Mouse (Mus musculus): ENCODE data around the gene Hist1h2ai. TPM values are rescaled to one million over a fixed set of nuclear protein-coding genes. Genes with fewer than 3 reads are reported as not detected.

Gene Hist1h2ai
- not detected for polyA plus RNA-seq (2015; fragmentation: Illumina TruSeq; extraction: RNeasy Lipid Tissue Mini Kit (QIAGEN cat#74804); ENCODE audit: insufficient read depth, low replicate concordance)

DNA sequence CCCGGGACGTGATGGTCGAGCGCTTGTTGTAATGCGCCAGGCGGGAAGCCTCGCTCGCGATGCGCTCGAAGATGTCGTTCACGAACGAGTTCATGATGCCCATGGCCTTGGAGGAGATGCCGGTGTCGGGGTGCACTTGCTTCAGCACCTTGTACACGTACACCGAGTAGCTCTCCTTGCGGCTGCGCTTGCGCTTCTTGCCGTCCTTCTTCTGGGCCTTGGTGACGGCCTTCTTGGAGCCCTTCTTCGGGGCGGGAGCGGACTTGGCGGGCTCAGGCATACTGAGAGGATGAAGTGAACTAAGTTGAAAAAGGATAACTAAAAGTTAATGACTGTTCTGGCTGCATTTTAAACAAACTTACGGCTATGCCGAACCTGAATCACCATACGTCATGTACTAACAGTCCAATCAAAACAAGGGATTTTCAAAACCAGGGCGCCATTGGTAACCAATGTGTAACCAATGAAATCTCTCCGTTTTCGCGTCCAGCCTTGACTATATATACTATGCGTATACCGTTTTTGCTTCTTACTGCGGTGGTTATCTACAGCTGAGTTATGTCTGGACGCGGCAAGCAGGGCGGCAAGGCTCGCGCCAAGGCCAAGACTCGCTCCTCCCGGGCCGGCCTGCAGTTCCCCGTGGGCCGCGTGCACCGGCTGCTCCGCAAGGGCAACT lies at the start of gene Hist1h2ai, which contains the start of gene Hist1h2bl:
TSS of gene Hist1h2ai (plus strand) at position 559 of the 676 bp plus-strand sequence.
TSS of gene Hist1h2bl (minus strand) at position 280 of the 676 bp plus-strand sequence.

GRCm38 (mm10) chr13:21677305-21677704 lies 38.9 kb upstream of the Hist1h2ai start, which contains the start of gene Olfr1360:
Gene Olfr1360, minus strand, starts transcription at chr13:21677405.

DNA sequence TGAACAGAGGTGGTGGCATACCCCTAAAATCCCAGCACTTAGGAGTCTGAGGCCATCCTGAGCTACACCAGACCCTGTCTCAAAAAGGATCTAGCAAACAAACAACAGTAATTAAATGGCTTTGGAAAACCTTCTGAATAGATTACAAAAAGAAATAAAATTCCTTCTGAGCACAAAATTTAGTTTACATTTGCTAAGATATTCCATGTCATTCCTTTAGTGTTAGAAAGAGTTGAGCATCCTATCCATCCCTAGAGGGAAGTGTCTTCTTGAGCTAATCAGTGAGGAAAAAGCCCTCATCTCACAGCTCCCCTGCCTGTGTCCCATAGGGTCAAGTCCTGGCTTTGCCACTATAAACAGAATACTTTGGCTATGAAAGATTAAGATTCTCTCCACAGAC lies 18.4 kb upstream of the Hist1h2ai start, which contains the start of gene Olfr1359:
TSS of gene Olfr1359 (plus strand) at position 301 of the 400 bp plus-strand sequence.

GRCm38 (mm10) chr13:21717397-21718357 lies 1.5 kb downstream of the Hist1h2ai start, which contains the start of gene Hist1h3h:
Gene Hist1h3h, plus strand, starts transcription at chr13:21717659.

DNA sequence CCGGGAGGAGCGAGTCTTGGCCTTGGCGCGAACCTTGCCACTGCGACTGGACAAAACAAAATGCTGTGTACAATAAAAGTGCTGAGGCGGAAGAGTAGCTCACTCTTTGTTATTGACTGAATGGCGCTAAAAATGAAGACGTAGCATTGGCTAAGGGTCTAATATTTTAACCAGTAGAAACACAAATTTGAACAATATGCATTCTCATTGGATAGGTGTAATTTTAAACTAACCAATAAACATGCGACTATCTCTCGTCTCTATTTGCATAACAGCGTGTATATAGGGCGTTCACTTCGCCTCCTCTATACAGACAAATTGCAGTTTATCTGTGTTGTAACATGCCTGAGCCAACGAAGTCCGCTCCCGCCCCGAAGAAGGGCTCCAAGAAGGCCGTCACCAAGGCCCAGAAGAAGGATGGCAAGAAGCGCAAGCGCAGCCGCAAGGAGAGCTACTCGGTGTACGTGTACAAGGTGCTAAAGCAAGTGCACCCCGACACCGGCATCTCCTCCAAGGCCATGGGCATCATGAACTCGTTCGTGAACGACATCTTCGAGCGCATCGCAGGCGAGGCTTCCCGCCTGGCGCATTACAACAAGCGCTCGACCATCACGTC lies 5.6 kb downstream of the Hist1h2ai start, which contains the start of gene Hist1h2bm:
TSS of gene Hist1h2bm (plus strand) at position 288 of the 616 bp plus-strand sequence.

GRCm38 (mm10) chr13:21734906-21735767 lies 18.9 kb downstream of the Hist1h2ai start, which contains the start of gene Hist1h4j:
Gene Hist1h4j, plus strand, starts transcription at chr13:21735064.

DNA sequence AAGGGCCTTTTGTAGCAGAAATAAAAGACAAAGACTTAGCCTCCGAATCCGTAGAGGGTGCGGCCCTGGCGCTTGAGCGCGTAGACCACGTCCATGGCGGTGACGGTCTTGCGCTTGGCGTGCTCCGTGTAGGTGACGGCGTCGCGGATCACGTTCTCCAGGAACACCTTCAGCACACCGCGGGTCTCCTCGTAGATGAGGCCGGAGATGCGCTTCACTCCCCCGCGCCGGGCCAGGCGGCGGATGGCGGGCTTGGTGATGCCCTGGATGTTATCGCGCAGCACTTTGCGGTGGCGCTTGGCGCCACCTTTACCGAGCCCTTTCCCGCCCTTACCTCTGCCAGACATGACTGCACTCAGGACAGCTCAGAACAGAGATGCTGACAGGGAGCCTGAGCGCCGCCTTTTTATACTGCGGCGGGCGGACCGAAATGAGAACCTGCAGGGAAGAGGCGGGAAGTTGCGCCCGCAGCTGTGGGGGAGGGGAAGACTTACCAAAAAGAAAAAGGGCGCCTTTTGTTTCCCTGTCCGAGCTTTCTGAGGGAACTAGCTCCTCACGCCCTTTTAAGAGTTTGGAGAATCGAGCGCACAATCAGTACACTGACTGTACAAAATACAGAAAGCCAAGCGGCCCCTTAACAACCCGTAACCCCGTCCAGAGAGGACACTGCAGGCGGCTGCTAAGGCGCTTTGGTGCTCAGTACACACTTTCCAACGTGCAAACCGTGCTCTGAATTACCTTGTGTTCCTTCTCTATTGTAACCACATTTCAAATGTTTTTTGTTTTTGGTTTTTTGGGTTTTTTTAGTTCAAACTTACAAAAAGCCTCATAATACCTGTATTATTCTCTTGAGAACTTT lies 34.2 kb downstream of the Hist1h2ai start, which contains the start of gene Hist1h4k:
TSS of gene Hist1h4k (minus strand) at position 347 of the 859 bp plus-strand sequence.

GRCm38 (mm10) chr13:21753524-21754285 lies 37.5 kb downstream of the Hist1h2ai start, which contains the start of the genes Hist1h2ak and Hist1h2bn:
Gene Hist1h2ak, minus strand, starts transcription at chr13:21753827.
Gene Hist1h2bn, plus strand, starts transcription at chr13:21754123.

Other genes with a start within 250 kb of the Hist1h2ai start
- gene Nkapl, start 247.9 kb upstream of the Hist1h2ai start, polyA plus RNA-seq (2015; fragmentation: Illumina TruSeq; extraction: RNeasy Lipid Tissue Mini Kit (QIAGEN cat#74804); ENCODE audit: insufficient read depth, low replicate concordance): 0.32 TPM
- gene Zkscan4, start 237.5 kb upstream of the Hist1h2ai start, polyA plus RNA-seq (2015; fragmentation: Illumina TruSeq; extraction: RNeasy Lipid Tissue Mini Kit (QIAGEN cat#74804); ENCODE audit: insufficient read depth, low replicate concordance): 1.2 TPM
- gene Gm10065, start 237.0 kb upstream of the Hist1h2ai start, polyA plus RNA-seq (2015; fragmentation: Illumina TruSeq; extraction: RNeasy Lipid Tissue Mini Kit (QIAGEN cat#74804); ENCODE audit: insufficient read depth, low replicate concordance): not detected
- 1.3 TPM for gene AK157302, start 221.2 kb upstream of the Hist1h2ai start, polyA plus RNA-seq (2015; fragmentation: Illumina TruSeq; extraction: RNeasy Lipid Tissue Mini Kit (QIAGEN cat#74804); ENCODE audit: insufficient read depth, low replicate concordance)
- 1.8 TPM for gene Gm11273, start 215.0 kb upstream of the Hist1h2ai start, polyA plus RNA-seq (2015; fragmentation: Illumina TruSeq; extraction: RNeasy Lipid Tissue Mini Kit (QIAGEN cat#74804); ENCODE audit: insufficient read depth, low replicate concordance)
- 19.1 TPM for gene Zkscan8, start 185.3 kb upstream of the Hist1h2ai start, polyA plus RNA-seq (2015; fragmentation: Illumina TruSeq; extraction: RNeasy Lipid Tissue Mini Kit (QIAGEN cat#74804); ENCODE audit: insufficient read depth, low replicate concordance)
- not detected for gene Olfr1366, start 173.6 kb upstream of the Hist1h2ai start, polyA plus RNA-seq (2015; fragmentation: Illumina TruSeq; extraction: RNeasy Lipid Tissue Mini Kit (QIAGEN cat#74804); ENCODE audit: insufficient read depth, low replicate concordance)
- not detected for gene Olfr1535, start 156.5 kb upstream of the Hist1h2ai start, polyA plus RNA-seq (2015; fragmentation: Illumina TruSeq; extraction: RNeasy Lipid Tissue Mini Kit (QIAGEN cat#74804); ENCODE audit: insufficient read depth, low replicate concordance)
- gene Olfr1364, start 134.7 kb upstream of the Hist1h2ai start, polyA plus RNA-seq (2015; fragmentation: Illumina TruSeq; extraction: RNeasy Lipid Tissue Mini Kit (QIAGEN cat#74804); ENCODE audit: insufficient read depth, low replicate concordance): not detected
- gene Olfr1362, start 102.4 kb upstream of the Hist1h2ai start, polyA plus RNA-seq (2015; fragmentation: Illumina TruSeq; extraction: RNeasy Lipid Tissue Mini Kit (QIAGEN cat#74804); ENCODE audit: insufficient read depth, low replicate concordance): not detected
- not detected for gene Olfr11, start 73.9 kb upstream of the Hist1h2ai start, polyA plus RNA-seq (2015; fragmentation: Illumina TruSeq; extraction: RNeasy Lipid Tissue Mini Kit (QIAGEN cat#74804); ENCODE audit: insufficient read depth, low replicate concordance)
- gene Olfr1361, start 53.0 kb upstream of the Hist1h2ai start, polyA plus RNA-seq (2015; fragmentation: Illumina TruSeq; extraction: RNeasy Lipid Tissue Mini Kit (QIAGEN cat#74804); ENCODE audit: insufficient read depth, low replicate concordance): not detected
- gene Olfr1360, start 39.0 kb upstream of the Hist1h2ai start, polyA plus RNA-seq (2015; fragmentation: Illumina TruSeq; extraction: RNeasy Lipid Tissue Mini Kit (QIAGEN cat#74804); ENCODE audit: insufficient read depth, low replicate concordance): not detected
- gene Olfr1359, start 18.3 kb upstream of the Hist1h2ai start, polyA plus RNA-seq (2015; fragmentation: Illumina TruSeq; extraction: RNeasy Lipid Tissue Mini Kit (QIAGEN cat#74804); ENCODE audit: insufficient read depth, low replicate concordance): not detected
- gene Hist1h2bl, start 279 bp upstream of the Hist1h2ai start, polyA plus RNA-seq (2015; fragmentation: Illumina TruSeq; extraction: RNeasy Lipid Tissue Mini Kit (QIAGEN cat#74804); ENCODE audit: insufficient read depth, low replicate concordance): not detected
- not detected for gene Hist1h3h, start 1.2 kb downstream of the Hist1h2ai start, polyA plus RNA-seq (2015; fragmentation: Illumina TruSeq; extraction: RNeasy Lipid Tissue Mini Kit (QIAGEN cat#74804); ENCODE audit: insufficient read depth, low replicate concordance)
- not detected for gene Hist1h2bm, start 5.6 kb downstream of the Hist1h2ai start, polyA plus RNA-seq (2015; fragmentation: Illumina TruSeq; extraction: RNeasy Lipid Tissue Mini Kit (QIAGEN cat#74804); ENCODE audit: insufficient read depth, low replicate concordance)
- not detected for gene Hist1h4j, start 18.6 kb downstream of the Hist1h2ai start, polyA plus RNA-seq (2015; fragmentation: Illumina TruSeq; extraction: RNeasy Lipid Tissue Mini Kit (QIAGEN cat#74804); ENCODE audit: insufficient read depth, low replicate concordance)
- gene Hist1h4k, start 34.1 kb downstream of the Hist1h2ai start, polyA plus RNA-seq (2015; fragmentation: Illumina TruSeq; extraction: RNeasy Lipid Tissue Mini Kit (QIAGEN cat#74804); ENCODE audit: insufficient read depth, low replicate concordance): not detected
- gene Hist1h2ak, start 37.4 kb downstream of the Hist1h2ai start, polyA plus RNA-seq (2015; fragmentation: Illumina TruSeq; extraction: RNeasy Lipid Tissue Mini Kit (QIAGEN cat#74804); ENCODE audit: insufficient read depth, low replicate concordance): not detected
- gene Hist1h2bn, start 37.7 kb downstream of the Hist1h2ai start, polyA plus RNA-seq (2015; fragmentation: Illumina TruSeq; extraction: RNeasy Lipid Tissue Mini Kit (QIAGEN cat#74804); ENCODE audit: insufficient read depth, low replicate concordance): not detected
- not detected for gene Hist1h1b, start 64.2 kb downstream of the Hist1h2ai start, polyA plus RNA-seq (2015; fragmentation: Illumina TruSeq; extraction: RNeasy Lipid Tissue Mini Kit (QIAGEN cat#74804); ENCODE audit: insufficient read depth, low replicate concordance)
- gene Hist1h3i, start 66.9 kb downstream of the Hist1h2ai start, polyA plus RNA-seq (2015; fragmentation: Illumina TruSeq; extraction: RNeasy Lipid Tissue Mini Kit (QIAGEN cat#74804); ENCODE audit: insufficient read depth, low replicate concordance): not detected
- gene Hist1h2an, start 70.8 kb downstream of the Hist1h2ai start, polyA plus RNA-seq (2015; fragmentation: Illumina TruSeq; extraction: RNeasy Lipid Tissue Mini Kit (QIAGEN cat#74804); ENCODE audit: insufficient read depth, low replicate concordance): not detected
- not detected for gene Hist1h2bp, start 71.0 kb downstream of the Hist1h2ai start, polyA plus RNA-seq (2015; fragmentation: Illumina TruSeq; extraction: RNeasy Lipid Tissue Mini Kit (QIAGEN cat#74804); ENCODE audit: insufficient read depth, low replicate concordance)
- gene Hist1h2bq, start 93.8 kb downstream of the Hist1h2ai start, polyA plus RNA-seq (2015; fragmentation: Illumina TruSeq; extraction: RNeasy Lipid Tissue Mini Kit (QIAGEN cat#74804); ENCODE audit: insufficient read depth, low replicate concordance): 1.1 TPM
- not detected for gene Hist1h2ao, start 94.0 kb downstream of the Hist1h2ai start, polyA plus RNA-seq (2015; fragmentation: Illumina TruSeq; extraction: RNeasy Lipid Tissue Mini Kit (QIAGEN cat#74804); ENCODE audit: insufficient read depth, low replicate concordance)
- not detected for gene Hist1h4m, start 95.3 kb downstream of the Hist1h2ai start, polyA plus RNA-seq (2015; fragmentation: Illumina TruSeq; extraction: RNeasy Lipid Tissue Mini Kit (QIAGEN cat#74804); ENCODE audit: insufficient read depth, low replicate concordance)
- gene Hist1h4n, start 115.8 kb downstream of the Hist1h2ai start, polyA plus RNA-seq (2015; fragmentation: Illumina TruSeq; extraction: RNeasy Lipid Tissue Mini Kit (QIAGEN cat#74804); ENCODE audit: insufficient read depth, low replicate concordance): not detected
- not detected for gene Hist1h2ap, start 117.1 kb downstream of the Hist1h2ai start, polyA plus RNA-seq (2015; fragmentation: Illumina TruSeq; extraction: RNeasy Lipid Tissue Mini Kit (QIAGEN cat#74804); ENCODE audit: insufficient read depth, low replicate concordance)
- 0.81 TPM for gene Hist1h2br, start 117.3 kb downstream of the Hist1h2ai start, polyA plus RNA-seq (2015; fragmentation: Illumina TruSeq; extraction: RNeasy Lipid Tissue Mini Kit (QIAGEN cat#74804); ENCODE audit: insufficient read depth, low replicate concordance)
- 1.2 TPM for gene Zfp184, start 228.7 kb downstream of the Hist1h2ai start, polyA plus RNA-seq (2015; fragmentation: Illumina TruSeq; extraction: RNeasy Lipid Tissue Mini Kit (QIAGEN cat#74804); ENCODE audit: insufficient read depth, low replicate concordance)

All from spleen, adult 10 weeks (tissue).